Mouse (Mus musculus) embryo, embryonic 11.5 days (tissue): ENCODE results near the gene Ubxn10.

Experiments used
- DNase-seq: peaks from one replicate; pipeline ENCODE4 v3.0.0-alpha.2; 2012; ENCODE audit warnings: low read depth, low spot score

The Ubxn10 gene

GRCm38 (mm10) chr4:138702031-138702430 lies 34.9 kb downstream of the Ubxn10 start:
- no peak for DNase-seq

- DNase-seq: no peak
Measured at GRCm38 (mm10) chr4:138701111-138701510, 35.9 kb downstream of the Ubxn10 start.

- DNase-seq: peak; percentile 47
Measured at GRCm38 (mm10) chr4:138700184-138700982, 36.6 kb downstream of the Ubxn10 start.

- DNase-seq: no peak
Measured at GRCm38 (mm10) chr4:138698296-138698695, 38.7 kb downstream of the Ubxn10 start.

- no peak for DNase-seq
Measured at GRCm38 (mm10) chr4:138697166-138697860, 39.7 kb downstream of the Ubxn10 start.

GRCm38 (mm10) chr4:138696720-138697119 lies 40.2 kb downstream of the Ubxn10 start:
- DNase-seq: no peak

GRCm38 (mm10) chr4:138693043-138693692 lies 43.8 kb downstream of the Ubxn10 start:
- no peak for DNase-seq

GRCm38 (mm10) chr4:138691443-138692181 lies 45.4 kb downstream of the Ubxn10 start:
- no peak for DNase-seq

GRCm38 (mm10) chr4:138690561-138690960 lies 46.4 kb downstream of the Ubxn10 start:
- no peak for DNase-seq

GRCm38 (mm10) chr4:138689094-138689512 lies 47.9 kb downstream of the Ubxn10 start:
- no peak for DNase-seq

GRCm38 (mm10) chr4:138685813-138686212 lies 51.2 kb downstream of the Ubxn10 start:
- no peak for DNase-seq

- no peak for DNase-seq
Measured at GRCm38 (mm10) chr4:138682760-138683159, 54.2 kb downstream of the Ubxn10 start.

- DNase-seq: no peak
Measured at GRCm38 (mm10) chr4:138680124-138680523, 56.8 kb downstream of the Ubxn10 start.

- DNase-seq: no peak
Measured at GRCm38 (mm10) chr4:138677579-138677978, 59.4 kb downstream of the Ubxn10 start.

GRCm38 (mm10) chr4:138676480-138676879 lies 60.5 kb downstream of the Ubxn10 start:
- DNase-seq: peak; percentile 32

- no peak for DNase-seq
Measured at GRCm38 (mm10) chr4:138672160-138672559, 64.8 kb downstream of the Ubxn10 start.

GRCm38 (mm10) chr4:138670093-138670889 lies 66.7 kb downstream of the Ubxn10 start:
- no peak for DNase-seq

GRCm38 (mm10) chr4:138666521-138666920 lies 70.4 kb downstream of the Ubxn10 start:
- DNase-seq: no peak

- no peak for DNase-seq
Measured at GRCm38 (mm10) chr4:138659936-138660602, 76.9 kb downstream of the Ubxn10 start.
